Mouse (Mus musculus) intestine, postnatal 0 days (tissue): ENCODE measurements at regions not wholly inside any gene's neighbourhood (a gene's known extent, or its start where the extent isn't known, plus 50 kb on each side); places are given as distances from the start of the nearest gene placed in this dataset.

Experiments
- ATAC-seq: fragments of 200-750 bp; cut with Nextera tagmentation; 2 replicates; pipeline ENCODE4 v1.8.0; 2017; ENCODE audit warnings: mild to moderate bottlenecking, moderate TSS enrichment, moderate library complexity
- H3K27ac ChIP-seq: fragments of 300-500 bp; sonication (generic); 2 replicates; pipeline ENCODE4 v1.5.1; 2014; ENCODE audit warnings: mild to moderate bottlenecking, low read depth, low read length, moderate library complexity
- H3K27me3 ChIP-seq: fragments of 300-500 bp; sonication (generic); replicated peaks from 2 replicates; pipeline ENCODE4 v1.6.1; 2014; ENCODE audit warnings: low read length, mixed read lengths; ENCODE audit not compliant: control insufficient read depth, insufficient read depth
- H3K36me3 ChIP-seq: fragments of 300-500 bp; sonication (generic); 2 replicates; pipeline ENCODE4 v1.6.1; 2014; ENCODE audit warnings: mild to moderate bottlenecking, moderate library complexity; ENCODE audit not compliant: control insufficient read depth, insufficient read depth
- H3K4me1 ChIP-seq: fragments of 300-500 bp; sonication (generic); replicated peaks from 2 replicates; pipeline ENCODE4 v1.6.1; 2014; ENCODE audit warnings: antibody characterized with exemption, low read length, mixed read lengths; ENCODE audit not compliant: control insufficient read depth, insufficient read depth
- H3K4me2 ChIP-seq: fragments of 300-500 bp; sonication (generic); replicated peaks from 2 replicates; pipeline ENCODE4 v1.6.1; 2014; ENCODE audit warnings: low read depth, mild to moderate bottlenecking, moderate library complexity
- H3K4me3 ChIP-seq: fragments of 300-500 bp; sonication (generic); 2 replicates; pipeline ENCODE4 v1.5.1; 2014; ENCODE audit warnings: low read depth, low read length
- H3K9ac ChIP-seq: fragments of 300-500 bp; sonication (generic); 2 replicates; pipeline ENCODE4 v1.6.1; 2014; ENCODE audit warnings: mild to moderate bottlenecking, low read depth, low read length
- H3K9me3 ChIP-seq: fragments of 300-500 bp; sonication (generic); 2 replicates; pipeline ENCODE4 v1.6.1; 2016; ENCODE audit warnings: mixed run types; ENCODE audit not compliant: control insufficient read depth
- CTCF ChIP-seq: sonication (generic); IDR thresholded peaks from 2 replicates; pipeline ENCODE4 v1.5.1; 2016; ENCODE audit warnings: low read depth, mild to moderate bottlenecking, control low read depth, antibody characterized with exemption, moderate library complexity
- WGBS: fragments of 180-500 bp; shearing (Covaris S2); extraction: QIAGEN DNeasy Blood & Tissue Kit; methylation state at CpG from one replicate; pipeline ENCODE4 v1.1.7; 2014; 5-methylcytosine and 5-hydroxymethylcytosine counted together

DNA sequence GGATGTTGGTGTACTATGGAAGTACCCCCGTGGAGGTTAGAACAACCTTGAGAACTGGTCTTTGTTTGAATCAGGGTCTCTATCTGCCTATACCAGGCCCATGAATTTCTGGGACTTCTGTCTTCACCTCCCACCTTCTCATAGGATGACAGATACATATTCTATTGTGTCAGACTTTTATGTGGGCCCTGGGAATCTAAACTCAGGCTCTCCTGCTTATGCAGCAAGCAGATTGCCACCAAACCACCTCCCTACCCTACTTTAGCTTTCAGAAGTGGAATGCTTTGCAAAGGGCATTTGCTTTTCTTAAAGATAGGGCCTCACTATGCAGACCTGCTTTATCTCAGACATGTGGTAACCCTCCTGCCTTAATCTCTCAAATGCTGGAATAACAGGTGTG lies 322.7 kb upstream of the Cxcr4 start:
- H3K4me3 ChIP-seq, result no peak overlapping the region

DNA sequence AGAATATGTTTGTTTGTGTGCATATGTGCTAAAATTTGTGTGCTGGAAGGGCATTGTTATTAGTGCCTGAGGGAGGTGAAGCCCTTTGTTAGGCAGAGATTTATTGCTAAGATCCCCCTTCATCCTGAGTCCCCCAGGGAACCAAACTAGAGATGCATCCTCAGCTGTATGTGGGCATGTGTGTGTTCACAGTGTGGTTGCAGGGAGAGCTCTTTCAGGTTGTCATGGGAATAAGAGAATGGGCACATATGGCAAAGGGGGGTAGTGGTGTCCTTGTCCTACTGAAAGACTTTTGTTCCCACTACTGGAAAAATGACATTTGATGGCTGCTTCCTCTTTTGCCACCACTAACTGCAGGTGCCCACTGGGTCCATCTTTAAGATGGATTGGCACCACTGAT lies 320.4 kb upstream of the Cxcr4 start:
- Histone ChIP-seq H3K27ac (no peak overlapping the region), H3K27me3 (no peaks in the 10 kb centered on the region), H3K36me3 (no peaks in the 10 kb centered on the region), H3K4me2 (no peak overlapping the region), H3K4me3 (no peak overlapping the region), H3K9ac (no peak overlapping the region), H3K4me1 (no peaks in the 10 kb centered on the region), H3K9me3 (no peaks in the 10 kb centered on the region)
- ATAC-seq, result no peak
- no peak for TF ChIP-seq CTCF

More for the DNA sequence above, 322.7 kb upstream of the Cxcr4 start:
- H3K36me3 ChIP-seq, result no peaks in the 10 kb centered on the region
- H3K9ac ChIP-seq, result no peak overlapping the region
- H3K4me1 ChIP-seq, result no peaks in the 10 kb centered on the region
- TF ChIP-seq CTCF, result no peak
- ATAC-seq, result no peak
- 75% methylated on average over 1 of the region's 1 CpGs for WGBS
- no peaks in the 10 kb centered on the region for H3K27me3 ChIP-seq
- H3K27ac ChIP-seq, result no peak overlapping the region
- no peaks in the 10 kb centered on the region for H3K9me3 ChIP-seq
- H3K4me2 ChIP-seq, result no peak overlapping the region

DNA sequence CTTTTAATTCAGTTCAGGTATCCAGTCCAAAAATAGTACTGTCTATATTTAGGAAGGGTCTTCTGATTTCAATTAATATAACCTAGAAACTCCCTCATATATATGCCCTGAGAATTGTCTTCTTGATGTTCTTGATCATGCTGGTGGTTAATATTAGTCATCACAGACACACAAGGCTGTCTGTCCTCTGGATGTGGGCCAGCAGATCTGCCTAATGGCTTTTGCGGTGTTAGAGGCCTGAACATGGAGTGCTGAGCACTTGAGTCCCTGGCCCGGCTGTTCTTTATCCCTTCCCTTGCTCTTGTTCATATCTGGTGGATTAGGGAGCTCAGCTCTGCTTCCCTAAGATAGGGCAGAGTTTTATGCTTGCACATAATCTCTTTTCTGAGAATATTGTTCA lies 315.5 kb upstream of the Cxcr4 start:
- no peak overlapping the region for H3K4me2 ChIP-seq
- no peaks in the 10 kb centered on the region for H3K36me3 ChIP-seq
- 73% methylated on average over 2 of the region's 2 CpGs for WGBS
- H3K9me3 ChIP-seq, result no peaks in the 10 kb centered on the region
- H3K4me3 ChIP-seq, result no peak overlapping the region
- ATAC-seq, result no peak
- TF ChIP-seq CTCF, result no peak
- no peaks in the 10 kb centered on the region for H3K27me3 ChIP-seq
- no peak overlapping the region for H3K27ac ChIP-seq
- no peak overlapping the region for H3K9ac ChIP-seq
- H3K4me1 ChIP-seq, result no peaks in the 10 kb centered on the region

DNA sequence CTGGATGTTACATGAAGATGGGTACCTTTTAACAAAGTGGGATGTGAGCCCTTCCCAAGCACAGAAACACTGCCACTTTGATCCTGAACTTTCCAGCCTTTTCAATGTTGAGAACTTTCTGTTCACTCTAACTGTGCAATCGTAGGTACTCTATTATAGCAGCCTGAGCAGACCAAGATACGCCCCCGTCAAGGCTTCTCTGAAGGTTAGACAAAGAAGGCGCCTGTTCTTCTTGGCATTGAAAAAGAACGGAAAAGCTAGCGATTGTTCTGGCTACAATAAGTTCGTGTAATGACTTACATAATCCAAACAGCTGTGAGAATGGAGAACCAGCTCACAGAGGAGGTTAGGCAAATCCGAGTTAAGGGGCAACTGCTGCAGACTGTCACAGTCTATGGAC lies 305.9 kb upstream of the Cxcr4 start:
- no peaks in the 10 kb centered on the region for H3K36me3 ChIP-seq
- no peaks in the 10 kb centered on the region for H3K4me1 ChIP-seq
- H3K4me3 ChIP-seq, result no peak overlapping the region
- H3K27me3 ChIP-seq, result no peaks in the 10 kb centered on the region
- no peak overlapping the region for H3K27ac ChIP-seq
- ATAC-seq, result no peak
- 74% methylated on average over 8 of the region's 8 CpGs for WGBS
- TF ChIP-seq CTCF, result no peak
- no peaks in the 10 kb centered on the region for H3K9me3 ChIP-seq
- H3K9ac ChIP-seq, result no peak overlapping the region
- H3K4me2 ChIP-seq, result no peak overlapping the region

DNA sequence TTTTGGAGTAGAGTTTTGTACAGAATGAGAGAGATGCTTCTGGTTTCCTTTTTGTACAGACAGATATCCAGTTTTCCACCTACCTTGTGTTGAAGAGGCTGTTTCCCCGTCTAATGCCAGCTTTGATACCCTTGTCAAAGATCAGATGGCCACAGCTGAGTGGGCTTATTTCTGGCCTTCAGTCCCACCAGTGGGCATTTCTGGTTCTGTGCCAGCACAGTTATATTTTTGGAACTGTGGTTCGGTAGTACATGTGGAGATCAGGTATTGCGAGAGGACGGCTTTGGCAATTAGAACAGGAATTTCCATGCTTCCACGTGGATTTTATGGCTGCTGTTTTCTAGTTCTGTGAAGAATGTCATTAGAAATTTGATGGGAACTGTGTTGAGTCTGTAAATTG lies 302.5 kb upstream of the Cxcr4 start:
- no peak overlapping the region for H3K4me2 ChIP-seq
- WGBS, result 86% methylated on average over 5 of the region's 5 CpGs
- no peak overlapping the region for H3K9ac ChIP-seq
- no peak overlapping the region for H3K4me3 ChIP-seq
- TF ChIP-seq CTCF, result no peak
- no peaks in the 10 kb centered on the region for H3K27me3 ChIP-seq
- no peaks in the 10 kb centered on the region for H3K9me3 ChIP-seq
- ATAC-seq, result no peak
- H3K4me1 ChIP-seq, result no peaks in the 10 kb centered on the region
- H3K27ac ChIP-seq, result no peak overlapping the region
- H3K36me3 ChIP-seq, result no peaks in the 10 kb centered on the region

DNA sequence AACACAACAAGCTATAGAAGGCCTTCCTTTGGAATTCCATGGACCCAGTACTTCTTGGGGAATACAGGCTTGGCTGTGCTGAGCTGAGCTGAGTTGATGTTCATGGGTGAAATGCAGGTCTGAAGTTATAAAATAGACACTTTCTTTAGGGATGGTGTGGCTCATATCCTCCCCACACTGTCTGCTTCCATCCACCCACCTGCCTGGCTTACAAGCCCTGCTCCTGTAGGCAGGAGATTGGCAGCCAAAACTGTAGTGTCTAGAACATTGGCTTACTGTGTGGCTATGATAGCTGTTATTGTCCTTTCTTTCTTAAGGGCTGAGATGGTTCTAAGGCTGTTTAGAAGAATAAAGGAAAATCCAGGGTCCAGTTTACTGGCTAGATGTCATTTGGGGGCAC lies 286.2 kb upstream of the Cxcr4 start:
- no peak overlapping the region for H3K27ac ChIP-seq
- H3K36me3 ChIP-seq, result no peaks in the 10 kb centered on the region
- TF ChIP-seq CTCF, result no peak
- no peak overlapping the region for H3K9ac ChIP-seq
- H3K4me1 ChIP-seq, result no peaks in the 10 kb centered on the region
- H3K9me3 ChIP-seq, result no peaks in the 10 kb centered on the region
- H3K27me3 ChIP-seq, result no peaks in the 10 kb centered on the region
- H3K4me2 ChIP-seq, result no peak overlapping the region
- no peak for ATAC-seq
- no peak overlapping the region for H3K4me3 ChIP-seq

DNA sequence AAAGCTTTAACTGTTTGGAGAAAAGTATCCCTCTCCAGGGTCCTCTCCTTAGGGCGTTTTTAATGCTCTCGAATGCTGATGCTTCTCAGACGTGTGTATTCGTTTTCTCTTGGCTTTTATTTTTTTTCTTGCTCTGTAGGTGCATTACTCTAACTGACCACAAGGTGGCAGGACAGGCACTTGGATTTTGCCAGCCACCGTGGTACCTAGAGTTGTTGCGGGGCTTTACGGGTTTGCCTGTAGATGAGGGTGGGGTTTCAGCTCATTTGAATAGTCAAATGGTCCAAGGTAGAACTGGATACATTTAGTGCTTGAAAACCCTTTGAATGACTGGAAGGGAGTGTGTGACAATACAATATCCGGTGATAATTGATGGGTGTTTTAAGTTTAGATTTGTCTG lies 283.2 kb upstream of the Cxcr4 start:
- Histone ChIP-seq H3K4me3 (no peak overlapping the region), H3K27ac (no peak overlapping the region), H3K9ac (no peak overlapping the region), H3K4me2 (no peak overlapping the region), H3K36me3 (no peaks in the 10 kb centered on the region), H3K9me3 (no peaks in the 10 kb centered on the region), H3K4me1 (no peaks in the 10 kb centered on the region), H3K27me3 (no peaks in the 10 kb centered on the region)
- no peak for ATAC-seq
- WGBS, result 8% methylated on average over 8 of the region's 8 CpGs
- peak; percentile 91 for TF ChIP-seq CTCF
